Mouse (Mus musculus): Measurements from ENCODE around the gene Acan.

The Acan gene

DNA sequence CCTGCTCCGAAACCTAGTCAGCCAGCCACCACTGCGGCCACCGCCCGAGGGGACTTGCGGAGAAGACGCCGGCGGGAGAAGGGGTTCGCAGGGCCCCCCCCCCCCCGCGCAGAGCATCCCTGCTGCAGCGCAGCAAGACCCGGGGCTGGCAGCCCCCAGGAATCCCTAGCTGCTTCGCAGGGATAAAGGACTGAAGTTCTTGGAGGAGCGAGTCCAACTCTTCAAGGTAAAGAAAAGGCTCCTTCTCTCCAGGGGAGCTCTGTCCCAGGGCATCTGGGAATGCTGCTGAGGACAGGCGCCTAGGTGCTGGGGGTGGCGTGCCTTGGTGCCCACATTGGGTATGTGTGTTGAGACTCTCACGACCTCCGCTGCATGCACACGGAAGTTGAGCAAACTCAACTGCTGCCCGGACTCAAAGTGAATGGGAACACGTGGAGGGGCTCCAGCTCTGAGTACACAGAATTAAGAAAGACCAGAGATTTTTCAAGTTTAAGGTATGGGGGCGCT is at the start of gene Acan:
TSS of gene Acan (plus strand) at position 101 of the 507 bp plus-strand sequence.
- no peak for DNase-seq (ENCODE audit: low spot score)

DNA sequence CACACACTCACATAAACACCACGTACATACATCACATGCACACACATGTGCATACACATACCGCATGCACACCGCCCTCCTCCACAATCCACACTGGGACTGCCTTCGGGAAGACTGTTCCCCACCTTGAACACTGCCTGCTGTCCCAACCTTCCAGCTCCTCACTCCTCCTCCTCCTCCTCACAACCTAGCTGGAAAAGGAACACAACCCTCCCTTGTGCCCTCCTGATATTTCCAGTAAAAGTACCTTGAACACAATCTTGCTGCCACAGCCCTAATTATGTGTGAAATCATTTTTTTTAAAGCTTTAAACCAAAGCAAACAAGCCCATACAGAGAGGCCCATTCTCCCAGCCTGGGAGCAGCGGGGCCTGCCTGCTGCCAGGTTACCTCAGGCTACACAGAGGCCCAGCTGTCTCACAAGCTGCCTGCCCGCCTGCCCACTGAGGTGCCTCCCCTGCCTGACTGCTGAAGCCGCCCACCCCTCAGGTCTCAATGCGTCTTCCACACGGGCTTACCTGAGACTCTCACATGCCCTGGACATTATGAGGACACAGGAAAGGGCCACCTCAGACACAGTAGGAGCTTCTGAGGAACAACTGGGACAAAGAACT is 31.9 kb upstream of the Acan start:
- DNase-seq (ENCODE audit: low spot score) = no peak

- DNase-seq (ENCODE audit: low spot score) = no peak
These were observed 24.1 kb upstream of the Acan start for GRCm38 (mm10) chr7:79029138-79029537.

- DNase-seq (ENCODE audit: low spot score) = no peak
These were observed 19.5 kb upstream of the Acan start for GRCm38 (mm10) chr7:79033745-79034144.

- no peak for DNase-seq (ENCODE audit: low spot score)
These were observed 18.8 kb upstream of the Acan start for GRCm38 (mm10) chr7:79034521-79034920.

DNA sequence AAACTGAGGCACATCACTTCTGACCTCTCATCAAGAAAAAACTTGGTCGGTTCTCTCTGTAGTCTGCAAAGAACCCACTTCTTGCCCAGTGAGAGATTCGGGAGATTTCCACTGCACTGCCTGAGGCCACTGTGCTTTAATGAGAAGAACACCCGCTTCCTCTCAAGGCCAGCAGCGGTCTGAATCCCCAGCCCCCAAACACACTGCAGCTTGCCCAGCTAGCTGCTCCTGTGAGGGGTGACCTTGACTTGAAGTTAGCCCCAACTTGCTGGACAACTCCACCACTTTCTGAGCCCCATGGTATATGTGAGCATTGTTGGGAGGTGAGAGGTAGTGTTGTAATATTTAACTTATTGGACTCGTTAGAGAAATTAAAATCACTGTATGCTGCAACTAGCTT is 1.2 kb upstream of the Acan start:
- peak; percentile 14 for DNase-seq (ENCODE audit: low spot score)

DNA sequence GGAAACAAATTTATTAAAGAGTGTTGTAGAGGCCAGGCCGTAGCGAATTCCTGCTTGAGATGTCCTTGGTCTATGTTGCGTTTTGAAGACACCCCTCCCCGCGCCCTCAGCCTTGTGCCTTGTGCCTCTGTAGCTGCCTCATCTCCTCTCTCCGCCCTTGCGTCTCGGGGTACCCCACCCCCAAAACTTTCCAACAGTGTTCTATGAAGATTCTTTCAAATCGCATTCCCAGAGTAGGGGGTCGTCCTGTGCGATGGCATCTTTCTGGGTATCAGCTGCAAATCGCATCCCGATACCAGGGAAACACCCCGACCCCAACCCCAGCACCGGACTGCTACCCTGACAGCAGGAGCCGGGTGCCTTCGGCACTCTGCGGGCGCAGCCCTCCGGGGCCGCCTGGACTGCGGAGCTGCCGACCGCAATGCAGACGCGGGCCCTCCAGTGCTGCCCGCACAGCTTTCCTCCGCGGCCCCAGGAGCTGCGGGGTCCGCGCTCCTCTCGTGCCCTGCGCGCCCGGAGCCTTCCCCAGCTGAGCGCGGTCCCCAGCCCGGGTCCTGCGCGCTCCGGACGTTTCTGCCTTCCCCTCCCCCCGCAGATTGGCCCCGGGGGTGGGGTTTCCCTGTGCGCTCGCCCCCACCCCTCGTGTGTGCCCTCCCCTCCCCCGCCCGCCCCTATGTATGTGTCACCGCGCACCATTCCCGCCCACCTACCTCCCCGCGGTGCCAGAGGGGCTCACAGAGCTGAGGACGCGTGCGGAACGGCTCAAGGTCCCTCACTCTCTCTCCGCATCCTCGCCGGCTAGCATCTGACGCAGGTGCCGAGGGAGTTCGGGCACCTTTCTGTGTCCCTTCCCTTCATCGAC is 531 bp upstream of the Acan start:
- peak; percentile 4 for DNase-seq (ENCODE audit: low spot score)

DNA sequence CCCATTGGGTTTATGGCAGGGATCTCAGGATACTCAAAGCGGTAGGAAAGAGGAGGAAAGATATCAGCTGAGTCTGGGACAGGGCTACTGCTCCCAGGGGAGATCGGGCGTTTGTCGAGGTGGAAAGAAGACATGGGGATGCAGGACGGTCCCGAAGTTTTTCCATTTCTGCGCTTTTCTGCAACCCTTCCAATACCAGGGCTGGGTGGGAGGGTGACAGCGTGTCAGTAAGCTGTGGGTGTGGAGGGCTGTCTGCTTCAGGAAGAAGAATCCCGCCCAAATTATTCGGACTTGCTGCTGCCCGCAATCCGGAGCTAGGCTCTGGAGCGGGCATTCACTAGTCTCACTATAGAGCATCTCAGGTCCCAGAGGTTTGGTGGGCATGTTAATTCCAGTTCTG is 828 bp downstream of the Acan start:
- DNase-seq (ENCODE audit: low spot score) = no peak

DNA sequence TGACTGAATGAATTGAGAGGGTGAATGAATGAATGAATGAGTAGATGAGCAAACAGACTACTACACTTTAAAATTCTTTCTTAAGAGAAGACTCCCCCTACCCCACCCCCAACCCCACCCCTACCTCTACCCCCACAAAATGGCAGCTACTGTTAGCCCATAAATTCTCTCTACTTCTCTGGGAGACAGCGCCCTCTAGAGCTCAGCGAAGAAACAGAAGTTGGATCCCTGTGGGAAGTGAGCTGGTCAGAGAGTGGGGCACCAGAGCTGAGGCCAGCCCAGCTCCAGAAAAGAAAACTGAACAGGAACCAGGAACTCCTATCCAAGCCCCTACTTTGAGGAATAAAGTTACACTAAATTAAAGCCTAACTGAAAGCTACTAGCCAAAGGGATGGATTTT is 5.3 kb downstream of the Acan start:
- no peak for DNase-seq (ENCODE audit: low spot score)

- no peak for DNase-seq (ENCODE audit: low spot score)
These were observed 14.2 kb downstream of the Acan start for GRCm38 (mm10) chr7:79067466-79067865.

DNA sequence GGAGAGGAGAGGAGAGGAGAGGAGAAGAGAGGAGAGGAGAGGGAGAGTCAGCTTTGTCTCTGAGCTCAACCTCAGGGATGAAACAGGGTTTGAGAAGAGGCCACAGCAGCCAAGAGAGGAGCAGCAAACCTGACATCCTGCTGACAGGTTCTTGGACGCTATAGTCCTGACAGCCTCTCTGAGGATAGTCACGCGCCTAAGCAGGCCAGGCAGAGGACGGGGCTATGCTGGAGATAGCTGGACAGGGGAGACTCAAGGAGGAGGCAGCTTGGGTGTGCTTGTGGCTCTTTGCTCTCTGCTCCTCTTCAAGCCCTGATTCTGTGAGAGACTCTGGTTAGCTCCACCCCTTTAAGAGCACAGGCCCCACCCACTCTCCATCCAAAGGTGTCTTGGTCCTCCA is 14.9 kb downstream of the Acan start:
- no peak for DNase-seq (ENCODE audit: low spot score)

- no peak for DNase-seq (ENCODE audit: low spot score)
These were observed 25.9 kb downstream of the Acan start for GRCm38 (mm10) chr7:79079212-79079611.

DNA sequence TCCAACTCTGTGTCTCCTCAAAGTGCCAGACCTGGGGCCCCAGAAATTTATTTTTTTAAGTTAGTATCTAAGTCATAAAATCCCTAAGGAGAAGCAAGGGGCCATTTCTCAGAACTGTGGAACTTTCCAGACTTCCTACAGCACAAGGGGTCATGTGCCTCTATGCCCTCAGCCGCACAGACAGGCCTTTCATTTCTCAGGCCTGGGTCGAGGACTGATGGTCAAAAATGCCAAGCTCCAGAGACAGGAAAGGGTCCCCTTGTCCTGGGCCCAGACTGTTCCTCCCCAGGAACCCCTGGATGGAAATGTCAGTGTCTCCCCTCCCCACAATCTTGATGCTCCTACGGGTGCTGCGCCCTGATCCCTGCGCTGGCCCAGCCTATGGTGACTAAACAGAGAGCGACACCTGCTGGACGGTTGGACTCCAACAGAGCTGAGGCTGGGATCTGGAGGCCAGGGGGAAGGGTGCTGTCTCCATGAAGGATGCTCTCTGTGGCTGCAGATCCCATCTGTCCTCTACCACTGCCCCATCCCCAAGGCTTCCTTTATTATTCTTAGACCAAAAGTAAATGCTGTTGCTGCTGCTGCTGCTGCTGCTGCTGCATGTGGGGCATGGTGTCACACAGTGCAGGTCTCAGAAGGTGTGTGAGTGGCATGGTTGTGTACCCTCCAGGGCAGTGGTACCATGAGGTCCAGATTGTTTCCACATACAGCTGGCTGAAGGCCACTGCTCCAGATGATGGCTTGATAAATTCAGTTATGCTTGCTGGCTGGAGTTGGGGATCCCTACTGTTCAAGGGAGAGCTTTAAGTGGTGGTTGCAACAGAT is 27.5 kb downstream of the Acan start:
- DNase-seq (ENCODE audit: low spot score) = peak; percentile 59

GRCm38 (mm10) chr7:79089111-79089510 is 35.8 kb downstream of the Acan start:
- no peak for DNase-seq (ENCODE audit: low spot score)

DNA sequence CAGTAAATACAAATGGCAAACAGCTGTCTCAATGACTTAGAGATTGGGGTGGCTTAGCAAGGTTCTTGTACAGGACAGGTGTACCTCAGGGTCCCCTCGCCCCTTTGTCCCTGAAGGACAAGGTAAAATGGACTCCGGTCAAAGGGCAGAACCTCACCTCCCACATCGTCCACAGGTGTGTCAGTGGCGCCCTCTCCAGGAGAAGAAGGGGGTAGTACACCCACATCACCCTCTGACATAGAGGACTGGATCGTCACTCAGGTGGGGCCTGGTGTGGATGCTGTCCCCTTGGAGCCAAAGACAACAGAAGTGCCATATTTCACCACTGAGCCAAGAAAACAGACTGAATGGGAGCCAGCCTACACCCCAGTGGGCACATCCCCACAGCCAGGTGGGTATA is 43.2 kb downstream of the Acan start:
- DNase-seq (ENCODE audit: low spot score) = no peak

DNA sequence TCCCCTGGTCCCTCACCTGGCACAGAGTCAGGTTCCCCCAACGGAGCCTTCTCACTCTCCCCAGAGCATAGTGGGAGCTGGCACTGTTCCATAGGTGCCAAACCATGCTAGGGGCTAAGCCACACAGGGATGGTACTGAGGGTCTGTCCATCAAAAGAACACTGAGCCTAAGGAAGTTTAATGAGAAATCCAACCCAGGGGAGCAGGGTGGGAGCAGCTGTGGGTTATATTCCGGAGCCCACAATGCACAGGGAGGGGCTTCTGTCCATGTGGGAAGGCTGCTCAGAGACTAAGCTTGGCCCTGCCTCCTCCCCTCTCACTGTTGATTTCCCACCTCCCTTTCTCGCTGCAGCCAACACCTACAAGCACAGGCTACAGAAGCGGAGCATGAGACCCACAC is 60.6 kb downstream of the Acan start:
- DNase-seq (ENCODE audit: low spot score) = no peak

DNA sequence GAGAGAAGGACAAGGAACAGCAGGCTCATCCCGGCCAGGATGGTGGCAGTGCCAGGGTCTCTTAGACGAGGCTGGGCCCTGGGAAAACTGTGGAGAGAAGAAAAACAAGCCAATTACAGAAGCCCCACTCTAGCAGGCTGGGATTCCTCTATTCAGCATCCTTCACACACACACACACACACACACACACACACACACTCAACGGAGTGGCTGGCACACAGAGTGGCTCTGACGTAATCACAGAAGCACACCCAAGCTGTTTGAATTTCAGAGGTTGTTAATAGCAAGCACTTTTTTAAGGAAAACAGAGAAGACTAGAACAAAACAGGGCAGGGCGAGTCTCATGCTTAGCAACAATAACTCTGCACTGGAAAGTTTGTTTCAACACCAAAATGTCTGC is 70.2 kb downstream of the Acan start:
- DNase-seq (ENCODE audit: low spot score) = no peak

GRCm38 (mm10) chr7:79129883-79130282 is 76.6 kb downstream of the Acan start:
- DNase-seq (ENCODE audit: low spot score) = no peak

GRCm38 (mm10) chr7:79130385-79130784 is 77.1 kb downstream of the Acan start:
- no peak for DNase-seq (ENCODE audit: low spot score)

- DNase-seq (ENCODE audit: low spot score) = peak; percentile 16
These were observed 77.7 kb downstream of the Acan start, which contains the start of gene Hapln3 for GRCm38 (mm10) chr7:79130843-79131444. Gene Hapln3, minus strand, starts transcription at chr7:79131018.

DNA sequence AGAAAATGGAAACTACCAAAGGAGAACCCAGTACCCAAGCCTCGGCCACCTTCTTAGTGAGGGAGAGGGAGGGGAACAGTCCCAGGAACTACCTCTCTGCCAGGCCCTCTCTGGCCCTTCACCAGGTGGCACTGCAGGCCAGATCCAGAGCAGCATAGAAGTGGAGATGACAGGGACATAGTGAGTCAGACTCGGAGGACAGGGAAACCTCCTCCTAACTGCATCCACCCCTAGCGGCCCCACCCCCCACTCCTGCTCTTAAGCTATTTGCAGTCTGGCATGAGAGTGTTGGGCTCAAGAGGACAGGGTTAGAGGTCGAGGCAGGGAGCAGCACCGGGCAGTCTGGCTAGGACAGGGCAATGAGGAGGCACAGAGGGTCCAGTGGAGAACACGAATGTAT is 80.1 kb downstream of the Acan start:
- no peak for DNase-seq (ENCODE audit: low spot score)

GRCm38 (mm10) chr7:79139328-79139824 is 86.1 kb downstream of the Acan start:
- no peak for DNase-seq (ENCODE audit: low spot score)

Measured in ovary, postnatal 36 days (tissue).